Mouse (Mus musculus): ENCODE results near the gene Ebf1.

- TF ChIP-seq CTCF (IDR thresholded peaks at IDR 0.05; ENCODE audit: control insufficient read depth, insufficient read depth, insufficient replicate concordance, low read depth, low read length) (no peak), POLR2A (IDR thresholded peaks at IDR 0.05; ENCODE audit: control insufficient read depth, low read depth, low read length) (no peak)
Observed at GRCm38 (mm10) chr11:44892814-44893521, 275.9 kb downstream of the Ebf1 start.
